Mouse (Mus musculus) brain, embryonic 14.5 days (tissue): ENCODE results near the gene Sele.

Source experiments
- CTCF ChIP-seq: fragments of 200-500 bp; IDR thresholded peaks from 2 replicates; pipeline ENCODE4 v1.5.1; 2012; ENCODE audit warnings: inconsistent platforms, mild to moderate bottlenecking, moderate library complexity, borderline replicate concordance; ENCODE audit not compliant: insufficient read depth, insufficient read length; ENCODE audit errors: extremely low read depth
- POLR2A ChIP-seq: fragments of 200-500 bp; IDR thresholded peaks from 2 replicates; pipeline ENCODE4 v1.6.1; 2012; ENCODE audit warnings: mild to moderate bottlenecking, inconsistent platforms, borderline replicate concordance; ENCODE audit not compliant: poor library complexity, insufficient read depth, insufficient read length, severe bottlenecking; ENCODE audit errors: extremely low read depth

- TF ChIP-seq POLR2A = no peak
- no peak for TF ChIP-seq CTCF
Observed at GRCm38 (mm10) chr1:164096780-164097179, 48.7 kb downstream of the Sele start.
